ENCODE assay signal across 10 mouse cellular contexts in genomic region chr5:30525920-30526836, GRCm38 (mm10). TPM values are rescaled to one million over a fixed set of nuclear protein-coding genes. Genes with fewer than 3 reads are reported as not detected.
DNase-seq lines count a peak whose midpoint lies in the region; ATAC-seq and TF ChIP-seq lines count a peak whose summit lies in the region.
"Had no signal": no experiment of that assay in that cellular context is flagged by ENCODE, and none has a peak within 500 bp of the region (broad histone marks: within the 10 kb centered on the region; RNA-seq: fewer than 3 reads in every experiment).

No protein-coding gene starts in this region.

- TF ChIP-seq POLR2A in lung, adult 2 months (IDR thresholded peaks at IDR 0.05; ENCODE audit: borderline replicate concordance, extremely low read depth, low read depth, low read length), result no peak

- no peak for DNase-seq in forebrain, embryonic 10.5 days (ENCODE audit: extremely low spot score, low spot score)
- no peak for DNase-seq in forebrain, embryonic 11.5 days (ENCODE audit: low spot score)
- DNase-seq in lung, adult 18-20 months, result peak; percentile 50 to 60
- DNase-seq in lung, adult 2 months, result no peak
- DNase-seq in hindbrain, postnatal 0 days (ENCODE audit: low spot score), result peak; percentile 69
- DNase-seq in cerebellum, postnatal 36 days, result no peak
- no peak for DNase-seq in urinary bladder, adult 2 months (ENCODE audit: low spot score)

- no peak for TF ChIP-seq CTCF in lung, adult 2 months (IDR thresholded peaks at IDR 0.05; ENCODE audit: insufficient read depth, low read length)
- no peak for TF ChIP-seq CTCF in hindbrain, postnatal 0 days (IDR thresholded peaks at IDR 0.05; ENCODE audit: low read depth)

- H3K36me3 ChIP-seq in forebrain, embryonic 10.5 days (replicated peaks), result no peaks in the 10 kb centered on the region
- H3K36me3 ChIP-seq in forebrain, embryonic 11.5 days (ENCODE audit: control insufficient read depth, insufficient read depth, low read length), result no peaks in the 10 kb centered on the region
- H3K36me3 ChIP-seq in hindbrain, postnatal 0 days (ENCODE audit: insufficient read depth, low read length), result no peaks in the 10 kb centered on the region
- no peaks in the 10 kb centered on the region for H3K36me3 ChIP-seq in neural tube, embryonic 13.5 days

- H3K9me3 ChIP-seq in forebrain, embryonic 10.5 days, result no peaks in the 10 kb centered on the region
- no peaks in the 10 kb centered on the region for H3K9me3 ChIP-seq in forebrain, embryonic 11.5 days (ENCODE audit: control insufficient read depth, low read length)
- no peaks in the 10 kb centered on the region for H3K9me3 ChIP-seq in hindbrain, postnatal 0 days (ENCODE audit: low read length)
- H3K9me3 ChIP-seq in neural tube, embryonic 13.5 days, result no peaks in the 10 kb centered on the region

- no peak overlapping the region for H3K4me2 ChIP-seq in forebrain, embryonic 11.5 days (ENCODE audit: low read depth, low read length, severe bottlenecking)
- no peak overlapping the region for H3K4me2 ChIP-seq in hindbrain, postnatal 0 days (ENCODE audit: low read depth, low read length)
- no peak overlapping the region for H3K4me2 ChIP-seq in neural tube, embryonic 13.5 days

- no peak overlapping the region for H3K4me3 ChIP-seq in forebrain, embryonic 10.5 days
- H3K4me3 ChIP-seq in forebrain, embryonic 11.5 days (ENCODE audit: low read depth, low read length), result no peak overlapping the region
- H3K4me3 ChIP-seq in lung, adult 2 months (replicated peaks; ENCODE audit: extremely low read depth, low read depth, low read length), result no peak overlapping the region
- H3K4me3 ChIP-seq in hindbrain, postnatal 0 days (ENCODE audit: low read length), result no peak overlapping the region
- no peak overlapping the region for H3K4me3 ChIP-seq in neural tube, embryonic 13.5 days

- H3K27ac ChIP-seq in forebrain, embryonic 10.5 days, result 0 out of 2 replicates have a peak overlapping the region, but pooled peaks have one; percentile 44
- no peak overlapping the region for H3K27ac ChIP-seq in forebrain, embryonic 11.5 days (ENCODE audit: low read depth, low read length)
- H3K27ac ChIP-seq in hindbrain, postnatal 0 days, result no peak overlapping the region
- peak overlapping the region; percentile 29; the same call in 1 of the 2 replicates for H3K27ac ChIP-seq in neural tube, embryonic 13.5 days (replicated peaks)
- H3K27ac ChIP-seq: macrophage had no signal

- no peak overlapping the region for H3K9ac ChIP-seq in forebrain, embryonic 11.5 days (ENCODE audit: low read length)
- no peak overlapping the region for H3K9ac ChIP-seq in hindbrain, postnatal 0 days (replicated peaks; ENCODE audit: low read length)
- no peak overlapping the region for H3K9ac ChIP-seq in neural tube, embryonic 13.5 days

- ATAC-seq in forebrain, embryonic 11.5 days (replicated peaks; ENCODE audit: low FRiP score), result no peak
- ATAC-seq in hindbrain, postnatal 0 days, result peak; percentile 75
- ATAC-seq in neural tube, embryonic 13.5 days (ENCODE audit: low read depth), result peak; percentile 79

- peaks cover 45% of the 10 kb centered on the region for H3K4me1 ChIP-seq in forebrain, embryonic 10.5 days
- H3K4me1 ChIP-seq in forebrain, embryonic 11.5 days (replicated peaks; ENCODE audit: control insufficient read depth, insufficient read depth, low read length), result peaks cover 2% of the 10 kb centered on the region; the same call in 1 of the 2 replicates
- no peaks in the 10 kb centered on the region for H3K4me1 ChIP-seq in lung, adult 2 months (ENCODE audit: control insufficient read depth, insufficient read depth, low read length)
- H3K4me1 ChIP-seq in hindbrain, postnatal 0 days (ENCODE audit: insufficient read depth, low read length), result peaks cover 4% of the 10 kb centered on the region; the same call in 1 of the 2 replicates
- peaks cover 20% of the 10 kb centered on the region; the same call in 1 of the 2 replicates for H3K4me1 ChIP-seq in neural tube, embryonic 13.5 days (replicated peaks)

- 36% methylated on average over 12 of the region's 12 CpGs for WGBS in forebrain, embryonic 10.5 days
- 34% methylated on average over 12 of the region's 12 CpGs for WGBS in forebrain, embryonic 11.5 days
- WGBS in lung, adult 2 months, result 25% methylated on average over 12 of the region's 12 CpGs
- 18% methylated on average over 12 of the region's 12 CpGs for WGBS in hindbrain, postnatal 0 days
- WGBS in neural tube, embryonic 13.5 days, result 22% methylated on average over 12 of the region's 12 CpGs

- peaks cover 39% of the 10 kb centered on the region for H3K27me3 ChIP-seq in forebrain, embryonic 10.5 days (ENCODE audit: poor library complexity, severe bottlenecking)
- no peaks in the 10 kb centered on the region for H3K27me3 ChIP-seq in forebrain, embryonic 11.5 days (ENCODE audit: control insufficient read depth, insufficient read depth, low read length)
- no peaks in the 10 kb centered on the region for H3K27me3 ChIP-seq in hindbrain, postnatal 0 days (ENCODE audit: insufficient read depth, low read length)
- H3K27me3 ChIP-seq in neural tube, embryonic 13.5 days, result no peaks in the 10 kb centered on the region

RNA-seq across cellular contexts. Expression of gene Cib4, which starts 19.5 kb away (rescaled TPM):
- not detected in 2 replicates for polyA plus RNA-seq in forebrain, embryonic 10.5 days (2016; fragmentation: Nextera tagmentation; extraction: Ambion mirVana)
- not detected in 2 replicates for polyA plus RNA-seq in forebrain, embryonic 11.5 days (2014; fragmentation: Nextera tagmentation; extraction: Ambion mirVana)
- polyA plus RNA-seq in lung, adult 2 months (2012; rRNA removed), result 0.62 TPM in 1 of 2 replicates, not detected in the other
- total RNA-seq in hindbrain, postnatal 0 days (2014; rRNA removed), result not detected in 2 replicates
- polyA plus RNA-seq in hindbrain, postnatal 0 days (2015; fragmentation: Nextera tagmentation; extraction: Ambion mirVana), result not detected in 2 replicates
- not detected in 2 replicates for polyA plus RNA-seq in neural tube, embryonic 13.5 days (2015; fragmentation: Nextera tagmentation; extraction: Ambion mirVana)
- 0.32 and 0.40 TPM in 2 replicates for polyA plus RNA-seq in urinary bladder, adult 2 months (2012; rRNA removed)
- polyA plus RNA-seq: heart, embryonic 14.5 days; macrophage had no signal

Comparison
In these comparisons a context has a peak if more than half of its experiments do, and no peak if none do; other contexts are left out.
1. DNase-seq: peak in lung, adult 18-20 months (2 of 2) and hindbrain, postnatal 0 days (single experiment); none in forebrain, embryonic 10.5 days (single experiment), forebrain, embryonic 11.5 days (single experiment), lung, adult 2 months (single experiment), cerebellum, postnatal 36 days (0 of 2) and urinary bladder, adult 2 months (single experiment).
2. H3K27ac ChIP-seq: peak in forebrain, embryonic 10.5 days (single experiment) and neural tube, embryonic 13.5 days (single experiment); none in forebrain, embryonic 11.5 days (single experiment) and hindbrain, postnatal 0 days (single experiment).